Mouse (Mus musculus) lung, adult 2 months (tissue): ENCODE results near the gene Sema5b.

ENCODE experiments used
- CTCF ChIP-seq: fragments of 200-500 bp; IDR thresholded peaks from 2 replicates; pipeline ENCODE4 v1.5.1; 2011; ENCODE audit warnings: mild to moderate bottlenecking, low read length, control low read depth; ENCODE audit not compliant: insufficient read depth
- POLR2A ChIP-seq: fragments of 200-500 bp; IDR thresholded peaks from 2 replicates; pipeline ENCODE4 v1.6.1; 2011; ENCODE audit warnings: low read depth, mild to moderate bottlenecking, control low read depth, low read length, borderline replicate concordance; ENCODE audit errors: extremely low read depth

DNA sequence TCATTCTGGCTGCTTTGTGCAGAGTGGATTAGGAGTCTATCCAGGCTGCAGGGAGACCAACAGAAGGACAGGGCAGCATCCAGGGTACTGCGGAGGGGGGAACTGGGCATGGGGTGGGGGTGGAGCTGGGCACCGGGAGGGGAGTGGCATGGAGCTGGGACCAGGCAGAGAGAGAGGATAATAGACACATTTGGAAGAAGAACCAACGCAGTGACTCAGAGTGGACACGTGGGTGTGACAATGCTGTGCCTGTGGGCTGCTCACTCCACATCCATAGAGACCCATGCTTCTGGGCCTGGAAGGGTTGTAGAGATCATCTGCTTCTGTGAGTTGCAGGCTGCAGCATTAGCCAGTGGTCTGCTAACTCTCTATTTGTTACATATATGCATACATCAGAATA is 107.9 kb downstream of the Sema5b start:
- no peak for TF ChIP-seq CTCF
- no peak for TF ChIP-seq POLR2A
